Mouse (Mus musculus): Measurements from ENCODE around the gene Snupn. TPM values are rescaled to one million over a fixed set of nuclear protein-coding genes. Genes with fewer than 3 reads are reported as not detected.
A peak's percentile ranks its signal among the peaks of the same experiment; 100 is the strongest.

Snupn gene
- polyA plus RNA-seq, 1 experiment from 2014 or later = 21.7 TPM

GRCm38 (mm10) chr9:56926387-56926786 is 24.3 kb upstream of the Snupn start:
- H3K4me3 ChIP-seq (ENCODE audit: low read depth, low read length) = peak overlapping the region; percentile 75; the same call in 1 of the 2 replicates
- peaks cover 11% of the 10 kb centered on the region; the same call in 1 of the 2 replicates for H3K36me3 ChIP-seq (ENCODE audit: control insufficient read depth, insufficient read depth, low read length)
- H3K4me1 ChIP-seq (replicated peaks; ENCODE audit: control insufficient read depth, insufficient read depth, low read length) = peaks cover 22% of the 10 kb centered on the region
- WGBS = 78% methylated on average over 10 of the region's 10 CpGs
- no peak overlapping the region for H3K9ac ChIP-seq (ENCODE audit: low read depth, low read length)
- H3K9me3 ChIP-seq (ENCODE audit: control insufficient read depth, low read length) = no peaks in the 10 kb centered on the region; the same call in 1 of the 2 replicates
- peak overlapping the region; percentile 83 for H3K4me2 ChIP-seq
- H3K27ac ChIP-seq (ENCODE audit: low read depth, low read length) = no peak overlapping the region
- no peak for ATAC-seq (replicated peaks; ENCODE audit: low FRiP score)
- no peak for DNase-seq (ENCODE audit: low spot score)
- no peaks in the 10 kb centered on the region for H3K27me3 ChIP-seq (replicated peaks; ENCODE audit: control insufficient read depth, insufficient read depth, low read length)

DNA sequence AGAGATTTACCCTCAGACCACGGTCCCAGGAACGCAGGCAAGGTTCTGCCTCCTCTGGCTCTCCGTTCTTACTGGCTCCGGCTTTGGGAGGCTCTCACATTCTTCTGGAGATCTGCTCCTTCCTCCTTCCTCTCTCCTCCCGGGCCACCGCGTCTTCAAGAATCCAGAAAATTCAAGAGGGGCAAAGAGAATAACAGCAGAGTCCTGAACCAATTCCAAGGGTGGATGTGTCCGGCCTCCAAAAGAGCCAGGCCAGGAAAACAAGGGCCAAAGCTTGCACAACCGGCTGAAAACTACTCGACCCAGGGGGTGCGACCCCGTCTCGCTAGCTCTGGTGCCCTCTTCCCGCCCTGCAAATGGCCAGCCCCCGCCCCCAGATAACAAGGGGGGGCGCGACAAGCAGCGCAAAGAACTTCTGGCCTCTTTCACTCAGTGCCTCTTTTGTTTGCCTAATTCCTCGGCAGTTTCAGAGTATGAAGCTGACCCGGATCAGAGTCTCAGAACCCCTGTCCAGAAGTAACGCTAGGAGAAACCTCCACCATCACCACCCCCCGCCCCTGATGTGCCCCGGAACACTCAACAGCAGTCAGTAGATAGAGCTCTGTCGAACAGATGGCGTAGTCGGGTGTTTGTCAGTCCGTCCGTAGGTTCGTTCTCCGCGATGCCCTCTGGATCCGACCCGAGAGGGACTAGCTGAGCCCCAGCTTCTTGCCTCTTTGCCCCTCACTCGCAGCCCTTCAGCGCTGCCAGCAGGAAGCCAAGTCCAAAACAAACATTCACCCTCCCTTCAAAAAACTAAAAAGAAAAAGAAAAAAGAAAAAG is 23.3 kb upstream of the Snupn start:
- ATAC-seq (replicated peaks; ENCODE audit: low FRiP score) = 0 out of 2 replicates have a peak, but pooled peaks have one; percentile 32
- Histone ChIP-seq H3K9ac (ENCODE audit: low read depth, low read length) (peak overlapping the region; percentile 80), H3K4me3 (ENCODE audit: low read depth, low read length) (peak overlapping the region; percentile 75), H3K9me3 (ENCODE audit: control insufficient read depth, low read length) (no peaks in the 10 kb centered on the region), H3K27me3 (replicated peaks; ENCODE audit: control insufficient read depth, insufficient read depth, low read length) (no peaks in the 10 kb centered on the region), H3K4me2 (peak overlapping the region; percentile 83), H3K36me3 (ENCODE audit: control insufficient read depth, insufficient read depth, low read length) (peaks cover under 1% of the 10 kb centered on the region; the same call in 1 of the 2 replicates), H3K27ac (ENCODE audit: low read depth, low read length) (peak overlapping the region; percentile 80), H3K4me1 (replicated peaks; ENCODE audit: control insufficient read depth, insufficient read depth, low read length) (peaks cover 22% of the 10 kb centered on the region)
- DNase-seq (ENCODE audit: low spot score) = peak; percentile 65
- 1% methylated on average over 35 of the region's 35 CpGs for WGBS

- Histone ChIP-seq H3K9ac (ENCODE audit: low read depth, low read length) (peak within 1 kb of the TSS; percentile 80), H3K4me3 (ENCODE audit: low read depth, low read length) (peak within 1 kb of the TSS; percentile 75), H3K4me2 (peak within 1 kb of the TSS; percentile 83), H3K4me1 (replicated peaks; ENCODE audit: control insufficient read depth, insufficient read depth, low read length) (peaks cover 22% of the 10 kb centered on the region), H3K36me3 (ENCODE audit: control insufficient read depth, insufficient read depth, low read length) (no peaks in the 10 kb centered on the region), H3K27me3 (replicated peaks; ENCODE audit: control insufficient read depth, insufficient read depth, low read length) (no peaks in the 10 kb centered on the region), H3K27ac (ENCODE audit: low read depth, low read length) (peak within 1 kb of the TSS; percentile 80), H3K9me3 (ENCODE audit: control insufficient read depth, low read length) (no peaks in the 10 kb centered on the region)
- ATAC-seq (replicated peaks; ENCODE audit: low FRiP score) (peak; percentile 79), DNase-seq (ENCODE audit: low spot score) (peak; percentile 92)
- WGBS = under 1% methylated on average over 50 of the region's 50 CpGs
Measured at GRCm38 (mm10) chr9:56928041-56928811, 22.5 kb upstream of the Snupn start, which contains the start of gene Snx33. Gene Snx33 (minus strand): TSS chr9:56928371.

DNA sequence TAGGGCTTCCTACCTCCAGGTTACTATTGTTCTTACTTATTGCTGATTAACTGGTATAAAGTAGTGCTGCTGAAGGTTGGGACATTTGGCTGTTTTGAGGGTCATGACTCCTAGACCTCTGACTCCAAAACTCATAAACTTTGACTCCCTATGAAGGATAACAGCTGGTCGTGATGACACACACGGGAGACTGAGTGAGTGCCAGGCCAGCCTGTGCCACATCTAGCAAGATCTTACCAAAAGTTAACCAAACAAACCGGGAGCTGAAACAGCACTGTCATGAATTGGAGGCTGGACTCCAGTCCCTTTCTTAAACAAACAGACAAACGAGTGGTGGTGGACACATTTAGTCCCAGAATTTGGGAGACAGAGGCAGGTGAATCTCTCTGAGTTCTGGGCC is 21.2 kb upstream of the Snupn start:
- no peak for DNase-seq (ENCODE audit: low spot score)
- H3K4me3 ChIP-seq (ENCODE audit: low read depth, low read length) = no peak overlapping the region
- peaks cover 12% of the 10 kb centered on the region for H3K4me1 ChIP-seq (replicated peaks; ENCODE audit: control insufficient read depth, insufficient read depth, low read length)
- no peaks in the 10 kb centered on the region for H3K27me3 ChIP-seq (replicated peaks; ENCODE audit: control insufficient read depth, insufficient read depth, low read length)
- no peak overlapping the region for H3K9ac ChIP-seq (ENCODE audit: low read depth, low read length)
- no peaks in the 10 kb centered on the region for H3K9me3 ChIP-seq (ENCODE audit: control insufficient read depth, low read length)
- no peak overlapping the region for H3K27ac ChIP-seq (ENCODE audit: low read depth, low read length)
- WGBS = 39% methylated on average over 4 of the region's 4 CpGs
- H3K36me3 ChIP-seq (ENCODE audit: control insufficient read depth, insufficient read depth, low read length) = no peaks in the 10 kb centered on the region
- ATAC-seq (replicated peaks; ENCODE audit: low FRiP score) = no peak
- no peak overlapping the region; the same call in 1 of the 2 replicates for H3K4me2 ChIP-seq

DNA sequence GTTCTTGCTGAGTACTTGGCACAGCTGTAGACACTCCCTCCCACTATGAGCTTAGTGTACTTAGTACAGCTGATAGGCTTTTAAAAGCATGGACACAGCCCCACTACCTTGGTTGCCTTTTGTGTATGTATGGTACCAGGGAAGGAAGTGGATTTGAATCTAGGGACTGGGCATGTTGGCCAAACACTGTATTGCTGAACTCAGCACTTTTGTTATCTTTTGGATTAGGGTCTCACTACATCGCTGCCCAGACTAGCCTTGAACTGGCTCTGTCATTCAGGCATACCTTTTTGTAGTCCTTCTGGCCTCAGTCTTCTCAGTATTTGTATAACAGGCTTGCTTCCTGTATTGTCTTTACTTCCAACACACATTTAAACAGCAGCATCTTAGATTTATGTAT is 20.1 kb upstream of the Snupn start:
- 43% methylated on average over 1 of the region's 1 CpGs for WGBS
- Histone ChIP-seq H3K9me3 (ENCODE audit: control insufficient read depth, low read length) (no peaks in the 10 kb centered on the region), H3K27me3 (replicated peaks; ENCODE audit: control insufficient read depth, insufficient read depth, low read length) (no peaks in the 10 kb centered on the region), H3K4me2 (no peak overlapping the region), H3K27ac (ENCODE audit: low read depth, low read length) (no peak overlapping the region), H3K4me3 (ENCODE audit: low read depth, low read length) (no peak overlapping the region), H3K36me3 (ENCODE audit: control insufficient read depth, insufficient read depth, low read length) (no peaks in the 10 kb centered on the region), H3K9ac (ENCODE audit: low read depth, low read length) (no peak overlapping the region), H3K4me1 (replicated peaks; ENCODE audit: control insufficient read depth, insufficient read depth, low read length) (peaks cover 3% of the 10 kb centered on the region)
- no peak for ATAC-seq (replicated peaks; ENCODE audit: low FRiP score)
- no peak for DNase-seq (ENCODE audit: low spot score)

GRCm38 (mm10) chr9:56936861-56937222 is 13.8 kb upstream of the Snupn start:
- peak overlapping the region; percentile 72 for H3K4me2 ChIP-seq
- DNase-seq (ENCODE audit: low spot score) (no peak), ATAC-seq (replicated peaks; ENCODE audit: low FRiP score) (peak; percentile 16; the same call in 1 of the 2 replicates)
- peak overlapping the region; percentile 87; the same call in 1 of the 2 replicates for H3K27ac ChIP-seq (ENCODE audit: low read depth, low read length)
- H3K4me1 ChIP-seq (replicated peaks; ENCODE audit: control insufficient read depth, insufficient read depth, low read length) = peaks cover 4% of the 10 kb centered on the region; the same call in 1 of the 2 replicates
- no peaks in the 10 kb centered on the region for H3K9me3 ChIP-seq (ENCODE audit: control insufficient read depth, low read length)
- H3K27me3 ChIP-seq (replicated peaks; ENCODE audit: control insufficient read depth, insufficient read depth, low read length) = no peaks in the 10 kb centered on the region
- 11% methylated on average over 6 of the region's 6 CpGs for WGBS
- peak overlapping the region; percentile 89 for H3K4me3 ChIP-seq (ENCODE audit: low read depth, low read length)
- H3K9ac ChIP-seq (ENCODE audit: low read depth, low read length) = peak overlapping the region; percentile 60
- H3K36me3 ChIP-seq (ENCODE audit: control insufficient read depth, insufficient read depth, low read length) = no peaks in the 10 kb centered on the region

DNA sequence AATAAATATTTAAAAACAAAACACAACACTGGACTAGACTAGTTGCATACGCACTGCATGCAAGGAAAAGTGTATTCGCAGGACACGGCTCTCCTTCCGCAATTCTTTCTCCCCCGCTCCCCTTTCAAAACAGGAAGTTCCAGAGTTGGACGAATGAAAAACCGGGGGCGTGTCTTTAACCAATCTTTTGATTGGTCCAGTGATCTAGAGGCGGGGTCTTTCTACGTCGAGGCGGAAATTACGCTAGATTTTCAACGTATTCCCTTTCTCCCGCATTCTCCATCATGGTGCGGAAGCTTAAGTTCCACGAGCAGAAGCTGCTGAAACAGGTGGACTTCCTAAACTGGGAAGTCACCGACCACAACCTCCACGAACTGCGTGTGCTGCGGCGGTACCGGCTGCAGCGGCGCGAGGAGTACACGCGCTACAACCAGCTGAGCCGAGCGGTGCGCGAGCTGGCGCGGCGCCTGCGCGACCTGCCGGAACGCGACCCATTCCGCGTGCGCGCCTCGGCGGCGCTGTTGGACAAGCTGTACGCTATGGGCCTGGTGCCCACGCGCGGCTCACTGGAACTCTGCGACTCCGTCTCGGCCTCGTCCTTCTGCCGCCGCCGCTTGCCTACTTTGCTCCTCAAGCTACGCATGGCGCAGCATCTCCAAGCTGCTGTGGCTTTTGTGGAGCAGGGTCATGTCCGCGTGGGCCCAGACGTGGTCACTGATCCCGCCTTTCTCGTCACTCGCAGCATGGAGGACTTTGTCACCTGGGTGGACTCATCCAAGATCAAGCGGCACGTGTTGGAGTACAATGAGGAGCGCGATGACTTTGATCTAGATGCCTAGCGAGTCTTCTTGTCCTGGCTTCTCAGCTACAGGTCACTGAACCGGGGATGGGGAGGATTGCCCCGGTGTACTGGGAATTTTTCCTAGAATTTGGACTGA is 13.2 kb upstream of the Snupn start, which contains the start of gene Imp3:
TSS of gene Imp3 (plus strand) at position 253 of the 938 bp plus-strand sequence.
- under 1% methylated on average over 73 of the region's 73 CpGs for WGBS
- peak; percentile 90 for ATAC-seq (replicated peaks; ENCODE audit: low FRiP score)

More for the DNA sequence above, 13.2 kb upstream of the Snupn start, which contains the start of gene Imp3:
- peak within 1 kb of the TSS; percentile 87 for H3K27ac ChIP-seq (ENCODE audit: low read depth, low read length)
- no peaks in the 10 kb centered on the region for H3K27me3 ChIP-seq (replicated peaks; ENCODE audit: control insufficient read depth, insufficient read depth, low read length)
- H3K36me3 ChIP-seq (ENCODE audit: control insufficient read depth, insufficient read depth, low read length) = no peaks in the 10 kb centered on the region
- H3K9ac ChIP-seq (ENCODE audit: low read depth, low read length) = peak within 1 kb of the TSS; percentile 89
- peak within 1 kb of the TSS; percentile 87 for H3K4me2 ChIP-seq
- no peaks in the 10 kb centered on the region for H3K9me3 ChIP-seq (ENCODE audit: control insufficient read depth, low read length)
- DNase-seq (ENCODE audit: low spot score) = peak; percentile 81
- H3K4me1 ChIP-seq (replicated peaks; ENCODE audit: control insufficient read depth, insufficient read depth, low read length) = peaks cover 4% of the 10 kb centered on the region; the same call in 1 of the 2 replicates
- H3K4me3 ChIP-seq (ENCODE audit: low read depth, low read length) = peak within 1 kb of the TSS; percentile 89
